Mouse (Mus musculus) left cerebral cortex, postnatal 4 days (tissue): Measurements from ENCODE around the gene Olfr1032. TPM values are rescaled to one million over a fixed set of nuclear protein-coding genes. Genes with fewer than 3 reads are reported as not detected.
"Not testable (repeated sequence)": the region's sequence is repeated elsewhere in the genome, so short reads cannot be mapped to it uniquely, and the experiment has no call there.

Experiments
- DNase-seq: peaks from one replicate; pipeline ENCODE4 v3.0.0-alpha.2; 2022
- intact Hi-C: fragments of 180-260 bp; cut with DNase I; formaldehyde crosslinking; loops from one replicate; pipeline ENCODE4 v1.15.1; 2025
- total RNA-seq, 2 experiments: library from RNA; stranded (reverse); gene quantifications; 2 replicates each; pipeline ENCODE4 v1.2.3; 2021

The Olfr1032 gene
- total RNA-seq: not detected

- intact Hi-C loops: no loop called here
- no peak for DNase-seq
Measured at GRCm38 (mm10) chr2:86005240-86005639, at the start of gene Olfr1032. Gene Olfr1032, plus strand, starts transcription at chr2:86005540.

- intact Hi-C loops: no loop called here
- no peak for DNase-seq
Measured at GRCm38 (mm10) chr2:85973595-85973994, 31.7 kb upstream of the Olfr1032 start, which contains the start of gene Olfr1029. Gene Olfr1029, plus strand, starts transcription at chr2:85973895.

GRCm38 (mm10) chr2:85978976-85979375 lies 26.4 kb upstream of the Olfr1032 start, which contains the start of gene Olfr1030:
Gene Olfr1030, plus strand, starts transcription at chr2:85979276.
- intact Hi-C loops: no loop called here
- no peak for DNase-seq

GRCm38 (mm10) chr2:85990004-85990403 lies 15.3 kb upstream of the Olfr1032 start, which contains the start of gene Olfr1031:
Gene Olfr1031, plus strand, starts transcription at chr2:85990304.
- no peak for DNase-seq
- intact Hi-C loops: no loop called here

GRCm38 (mm10) chr2:86020406-86020805 lies 15.1 kb downstream of the Olfr1032 start, which contains the start of gene Olfr1033:
Gene Olfr1033, plus strand, starts transcription at chr2:86020633.
- DNase-seq, intact Hi-C loops: not testable (repeated sequence)

- intact Hi-C loops, DNase-seq: not testable (repeated sequence)
Measured at GRCm38 (mm10) chr2:86021518-86021917, 16.2 kb downstream of the Olfr1032 start.

- intact Hi-C loops: no loop called here
- DNase-seq: no peak
Measured at GRCm38 (mm10) chr2:86045561-86045960, 40.2 kb downstream of the Olfr1032 start, which contains the start of gene Olfr1034. Gene Olfr1034, plus strand, starts transcription at chr2:86045861.

GRCm38 (mm10) chr2:86050777-86051176 lies 45.4 kb downstream of the Olfr1032 start:
- DNase-seq, intact Hi-C loops: not testable (repeated sequence)

Other genes starting within 250 kb of the Olfr1032 start
- gene Olfr1012, start 242.8 kb upstream of the Olfr1032 start, total RNA-seq: not detected
- gene Olfr1013, start 238.4 kb upstream of the Olfr1032 start, total RNA-seq: not detected
- not detected for gene Olfr1014, start 232.8 kb upstream of the Olfr1032 start, total RNA-seq
- gene Olfr1015, start 223.5 kb upstream of the Olfr1032 start, total RNA-seq: not detected
- not detected for gene Olfr1016, start 203.0 kb upstream of the Olfr1032 start, total RNA-seq
- gene Olfr1018, start 187.1 kb upstream of the Olfr1032 start, total RNA-seq: not detected
- not detected for gene Olfr1019, start 160.1 kb upstream of the Olfr1032 start, total RNA-seq
- not detected for gene Olfr1020, start 158.5 kb upstream of the Olfr1032 start, total RNA-seq
- gene Olfr1022, start 136.9 kb upstream of the Olfr1032 start, total RNA-seq: not detected
- gene Olfr1023, start 119.9 kb upstream of the Olfr1032 start, total RNA-seq: not detected
- not detected for gene Olfr1024, start 100.5 kb upstream of the Olfr1032 start, total RNA-seq
- gene Olfr1025-ps1, start 90.3 kb upstream of the Olfr1032 start, total RNA-seq: not detected
- gene Olfr1026, start 84.0 kb upstream of the Olfr1032 start, total RNA-seq: not detected
- not detected for gene Olfr1028, start 55.1 kb upstream of the Olfr1032 start, total RNA-seq
- gene Olfr1029, start 31.6 kb upstream of the Olfr1032 start, total RNA-seq: not detected
- not detected for gene Olfr1030, start 26.3 kb upstream of the Olfr1032 start, total RNA-seq
- gene Olfr1031, start 15.2 kb upstream of the Olfr1032 start, total RNA-seq: not detected
- gene Olfr1033, start 15.1 kb downstream of the Olfr1032 start, total RNA-seq: not detected
- not detected for gene Olfr1034, start 40.3 kb downstream of the Olfr1032 start, total RNA-seq
- not detected for gene Olfr1036, start 68.5 kb downstream of the Olfr1032 start, total RNA-seq
- gene Olfr1037, start 81.8 kb downstream of the Olfr1032 start, total RNA-seq: not detected
- gene Olfr1039, start 130.4 kb downstream of the Olfr1032 start, total RNA-seq: not detected
- not detected for gene Olfr1040, start 141.2 kb downstream of the Olfr1032 start, total RNA-seq
- not detected for gene Olfr1042, start 156.3 kb downstream of the Olfr1032 start, total RNA-seq
- gene Olfr1043, start 162.0 kb downstream of the Olfr1032 start, total RNA-seq: not detected
- not detected for gene Olfr1044, start 172.3 kb downstream of the Olfr1032 start, total RNA-seq
- gene Olfr52, start 180.1 kb downstream of the Olfr1032 start, total RNA-seq: not detected
- not detected for gene Olfr1045, start 197.5 kb downstream of the Olfr1032 start, total RNA-seq
- gene Olfr1046, start 213.8 kb downstream of the Olfr1032 start, total RNA-seq: not detected
- gene Olfr1047, start 225.9 kb downstream of the Olfr1032 start, total RNA-seq: not detected
- gene Olfr1048, start 234.7 kb downstream of the Olfr1032 start, total RNA-seq: not detected